In the genomic region with DNA sequence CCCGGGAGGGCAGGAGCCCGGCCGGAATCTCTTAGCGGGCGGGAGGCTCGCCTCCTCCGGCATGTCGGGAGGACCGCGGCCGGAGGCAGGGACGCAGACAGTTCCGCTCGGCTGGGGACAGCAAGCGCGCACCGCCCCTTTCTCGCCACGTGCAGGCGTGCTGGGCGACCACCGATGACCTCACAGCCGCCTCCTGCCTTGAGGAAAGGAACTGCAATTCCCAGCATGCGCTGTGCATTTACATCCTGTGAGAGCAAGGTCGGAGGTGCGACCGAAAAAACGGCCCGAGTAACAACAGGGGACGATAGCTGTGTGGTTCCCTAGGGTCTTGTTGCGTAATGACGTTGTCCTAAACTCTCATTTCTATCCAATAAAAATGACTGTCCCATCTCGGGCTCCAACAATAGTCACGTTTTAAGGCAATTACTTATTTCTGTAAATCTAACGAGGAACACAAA, we compare ENCODE assay signal across 8 mouse cellular contexts. TPM values are rescaled to one million over a fixed set of nuclear protein-coding genes. Genes with fewer than 3 reads are reported as not detected.
DNase-seq lines count a peak whose midpoint lies in the region; ATAC-seq and TF ChIP-seq lines count a peak whose summit lies in the region.

Dhx33 (minus strand) TSS at position 122 of the 458 bp plus-strand sequence.

- no peak within 1 kb of the TSS for H3K27ac ChIP-seq in CH12.LX (ENCODE audit: insufficient read depth, low read depth)
- 0 out of 2 replicates have a peak within 1 kb of the TSS, but pooled peaks have one; percentile 18 for H3K27ac ChIP-seq in forebrain, embryonic 11.5 days (ENCODE audit: low read depth, low read length)
- peak within 1 kb of the TSS; percentile 86 for H3K27ac ChIP-seq in heart, embryonic 16.5 days (ENCODE audit: low read length)
- peak within 1 kb of the TSS; percentile 84 for H3K27ac ChIP-seq in liver, embryonic 15.5 days (replicated peaks)
- H3K27ac ChIP-seq in neural tube, embryonic 12.5 days, result no peak within 1 kb of the TSS; the same call in 1 of the 2 replicates

- peaks cover 34% of the 10 kb centered on the region for H3K79me2 ChIP-seq in CH12.LX (replicated peaks; ENCODE audit: control insufficient read depth, extremely low read depth, insufficient read depth, poor library complexity, severe bottlenecking)

- TF ChIP-seq RAD21 in CH12.LX (IDR thresholded peaks at IDR 0.05; ENCODE audit: low read depth, low read length), result no peak

- peak within 1 kb of the TSS; percentile 71 to 78 (median 74) for H3K4me3 ChIP-seq in CH12.LX (replicated peaks in 1 of 3; ENCODE audit: low read depth in 2 of 3, low read length in 2 of 3, poor library complexity in 1 of 3)
- H3K4me3 ChIP-seq in forebrain, embryonic 11.5 days (ENCODE audit: low read depth, low read length), result peak within 1 kb of the TSS; percentile 87
- peak within 1 kb of the TSS; percentile 99 for H3K4me3 ChIP-seq in heart, embryonic 16.5 days (ENCODE audit: low read length)
- H3K4me3 ChIP-seq in liver, embryonic 15.5 days (replicated peaks), result peak within 1 kb of the TSS; percentile 97
- peak within 1 kb of the TSS; percentile 86 for H3K4me3 ChIP-seq in neural tube, embryonic 12.5 days

- in situ Hi-C loops in CH12.LX (cut with MboI; ENCODE audit: low pct_ligation_motif_present, low pct_unique_long_range_greater_than_20kb, low sequenced_read_pairs), result no loop called here

- TF ChIP-seq CTCF in CH12.LX (conservative IDR thresholded peaks at IDR 0.05 in 1 of 2, IDR thresholded peaks at IDR 0.05 in 1 of 2; ENCODE audit: low read depth in 2 of 2, low read length in 2 of 2), result no peak

- dilution Hi-C loops in CH12.LX (cut with MboI; ENCODE audit: extremely low pct_ligation_motif_present, extremely low pct_unique_long_range_greater_than_20kb, low sequenced_read_pairs), result no loop called here

- H3K27me3 ChIP-seq in CH12.LX (replicated peaks), result no peaks in the 10 kb centered on the region
- no peaks in the 10 kb centered on the region for H3K27me3 ChIP-seq in forebrain, embryonic 11.5 days (ENCODE audit: control insufficient read depth, insufficient read depth, low read length)
- no peaks in the 10 kb centered on the region for H3K27me3 ChIP-seq in heart, embryonic 16.5 days (ENCODE audit: control insufficient read depth, insufficient read depth, low read length)
- H3K27me3 ChIP-seq in liver, embryonic 15.5 days, result no peaks in the 10 kb centered on the region
- H3K27me3 ChIP-seq in neural tube, embryonic 12.5 days (replicated peaks), result no peaks in the 10 kb centered on the region

- H3K4me2 ChIP-seq in CH12.LX (ENCODE audit: insufficient read depth, low read depth, poor library complexity, severe bottlenecking), result peak within 1 kb of the TSS; percentile 98
- peak within 1 kb of the TSS; percentile 89 for H3K4me2 ChIP-seq in forebrain, embryonic 11.5 days (ENCODE audit: low read depth, low read length, severe bottlenecking)
- H3K4me2 ChIP-seq in heart, embryonic 16.5 days (ENCODE audit: low read depth, low read length), result peak within 1 kb of the TSS; percentile 86
- peak within 1 kb of the TSS; percentile 88 for H3K4me2 ChIP-seq in liver, embryonic 15.5 days
- H3K4me2 ChIP-seq in neural tube, embryonic 12.5 days (replicated peaks), result peak within 1 kb of the TSS; percentile 81

- H3K9ac ChIP-seq in CH12.LX (ENCODE audit: insufficient read depth, low read depth), result peak within 1 kb of the TSS; percentile 66
- H3K9ac ChIP-seq in forebrain, embryonic 11.5 days (ENCODE audit: low read length), result peak within 1 kb of the TSS; percentile 71
- H3K9ac ChIP-seq in heart, embryonic 16.5 days (ENCODE audit: low read length), result peak within 1 kb of the TSS; percentile 85
- peak within 1 kb of the TSS; percentile 76 for H3K9ac ChIP-seq in liver, embryonic 15.5 days
- peak within 1 kb of the TSS; percentile 67 for H3K9ac ChIP-seq in neural tube, embryonic 12.5 days

- H3K9me3 ChIP-seq in CH12.LX (replicated peaks; ENCODE audit: low read length), result no peaks in the 10 kb centered on the region
- H3K9me3 ChIP-seq in forebrain, embryonic 11.5 days (ENCODE audit: control insufficient read depth, low read length), result no peaks in the 10 kb centered on the region
- H3K9me3 ChIP-seq in heart, embryonic 16.5 days (replicated peaks; ENCODE audit: control insufficient read depth, low read length), result no peaks in the 10 kb centered on the region
- no peaks in the 10 kb centered on the region for H3K9me3 ChIP-seq in liver, embryonic 15.5 days (replicated peaks)
- H3K9me3 ChIP-seq in neural tube, embryonic 12.5 days, result no peaks in the 10 kb centered on the region

- TF ChIP-seq EP300 in CH12.LX (IDR thresholded peaks at IDR 0.05; ENCODE audit: low read length), result peak; percentile 27; the same call in 1 of the 2 replicates

- ATAC-seq in forebrain, embryonic 11.5 days (replicated peaks; ENCODE audit: low FRiP score), result peak; percentile 99
- peak; percentile 96 for ATAC-seq in heart, embryonic 16.5 days (replicated peaks; ENCODE audit: extremely low read depth, insufficient read depth, low FRiP score)
- ATAC-seq in liver, embryonic 15.5 days (ENCODE audit: insufficient read depth), result peak; percentile 93
- peak; percentile 99 for ATAC-seq in neural tube, embryonic 12.5 days (ENCODE audit: low FRiP score, low read depth)

- peak; percentile 80 for TF ChIP-seq POLR2A in CH12.LX (IDR thresholded peaks at IDR 0.05; ENCODE audit: low read depth, low read length)

- H3K4me1 ChIP-seq in CH12.LX (ENCODE audit: control insufficient read depth in 1 of 2, insufficient read depth in 2 of 2), result peaks cover 7 to 33% of the 10 kb centered on the region in 2 experiments
- peaks cover 4% of the 10 kb centered on the region; the same call in 1 of the 2 replicates for H3K4me1 ChIP-seq in forebrain, embryonic 11.5 days (replicated peaks; ENCODE audit: control insufficient read depth, insufficient read depth, low read length)
- H3K4me1 ChIP-seq in heart, embryonic 16.5 days (ENCODE audit: control insufficient read depth, insufficient read depth, low read length), result peaks cover 11% of the 10 kb centered on the region
- peaks cover 29% of the 10 kb centered on the region for H3K4me1 ChIP-seq in liver, embryonic 15.5 days (replicated peaks)
- peaks cover 12% of the 10 kb centered on the region for H3K4me1 ChIP-seq in neural tube, embryonic 12.5 days

- under 1% methylated on average over 33 of the region's 35 CpGs for WGBS in forebrain, embryonic 11.5 days
- under 1% methylated on average over 35 of the region's 35 CpGs for WGBS in heart, embryonic 16.5 days
- under 1% methylated on average over 34 of the region's 35 CpGs for WGBS in liver, embryonic 15.5 days (ENCODE audit: insufficient replicate concordance)
- WGBS in neural tube, embryonic 12.5 days, result under 1% methylated on average over 35 of the region's 35 CpGs

- peaks cover 23 to 58% of the 10 kb centered on the region in 2 experiments for H3K36me3 ChIP-seq in CH12.LX (replicated peaks in 1 of 2; ENCODE audit: control insufficient read depth in 1 of 2, insufficient read depth in 1 of 2, low read length in 1 of 2)
- no peaks in the 10 kb centered on the region; the same call in 1 of the 2 replicates for H3K36me3 ChIP-seq in forebrain, embryonic 11.5 days (ENCODE audit: control insufficient read depth, insufficient read depth, low read length)
- H3K36me3 ChIP-seq in heart, embryonic 16.5 days (ENCODE audit: control insufficient read depth, insufficient read depth), result peaks cover 16% of the 10 kb centered on the region
- H3K36me3 ChIP-seq in liver, embryonic 15.5 days (replicated peaks), result peaks cover 32% of the 10 kb centered on the region
- H3K36me3 ChIP-seq in neural tube, embryonic 12.5 days, result peaks cover 15% of the 10 kb centered on the region

- DNase-seq in CH12.LX (ENCODE audit: extremely low read depth), result peak; percentile 100
- peak; percentile 98 for DNase-seq in c-Kit-positive CD71-positive TER-119-negative erythroid progenitor cells, embryonic 14.5 days (ENCODE audit: low read depth)
- DNase-seq in forebrain, embryonic 11.5 days (ENCODE audit: low spot score), result peak; percentile 98
- DNase-seq in kidney, postnatal 36 days, result peak; percentile 97 to 99
- DNase-seq in telencephalon, adult 2 months (ENCODE audit: low read depth, low spot score), result peak; percentile 99

TF ChIP-seq in CH12.LX, 34 proteins besides CTCF, POLR2A, EP300 and RAD21 (continues in another document):
- TF ChIP-seq PAX5 (IDR thresholded peaks at IDR 0.05; ENCODE audit: low read length), result no peak
- peak; percentile 100 for TF ChIP-seq KAT2A (IDR thresholded peaks at IDR 0.05; ENCODE audit: insufficient replicate concordance, low read length)
- peak; percentile 89 for TF ChIP-seq MAZ (IDR thresholded peaks at IDR 0.05; ENCODE audit: low read depth, low read length)
- TF ChIP-seq ETS1 (conservative IDR thresholded peaks at IDR 0.05; ENCODE audit: low read depth, low read length), result peak; percentile 78
- TF ChIP-seq MEF2A (IDR thresholded peaks at IDR 0.05; ENCODE audit: borderline replicate concordance, low read depth, low read length), result peak; percentile 94
- peak; percentile 99 for TF ChIP-seq BHLHE40 (IDR thresholded peaks at IDR 0.05; ENCODE audit: low read depth, low read length)
- no peak for TF ChIP-seq SMC3 (IDR thresholded peaks at IDR 0.05; ENCODE audit: low read depth, low read length)
- TF ChIP-seq RCOR1 (conservative IDR thresholded peaks at IDR 0.05; ENCODE audit: low read depth, low read length), result peak; percentile 93
- TF ChIP-seq MAX (IDR thresholded peaks at IDR 0.05; ENCODE audit: low read length), result peak; percentile 99
- TF ChIP-seq TBP (conservative IDR thresholded peaks at IDR 0.05; ENCODE audit: low read depth, low read length), result peak; percentile 93
- peak; percentile 98 for TF ChIP-seq CHD2 (IDR thresholded peaks at IDR 0.05; ENCODE audit: low read length)
- TF ChIP-seq JUN (IDR thresholded peaks at IDR 0.05; ENCODE audit: insufficient read depth, low read depth, low read length), result peak; percentile 81
- TF ChIP-seq MXI1 (IDR thresholded peaks at IDR 0.05; ENCODE audit: low read depth, low read length), result peak; percentile 100
- peak; percentile 46; the same call in 1 of the 2 replicates for TF ChIP-seq UBTF (IDR thresholded peaks at IDR 0.05; ENCODE audit: low read depth, low read length)
- TF ChIP-seq MAFK (IDR thresholded peaks at IDR 0.05; ENCODE audit: insufficient replicate concordance, low read length), result peak; percentile 46; the same call in 1 of the 2 replicates
- peak; percentile 56 for TF ChIP-seq USF2 (conservative IDR thresholded peaks at IDR 0.05; ENCODE audit: low read depth, low read length)
- TF ChIP-seq ZNF384 (IDR thresholded peaks at IDR 0.05; ENCODE audit: low read depth, low read length), result peak; percentile 54

RNA-seq across cellular contexts. Expression of gene Dhx33, which starts in this region (rescaled TPM):
- 34.4 and 45.8 TPM in 2 replicates for total RNA-seq in CH12.LX (2012; rRNA removed)
- total RNA-seq in CH12.LX (2014; rRNA removed), result 43.0 and 45.6 TPM in 2 replicates
- polyA plus RNA-seq in CH12.LX (2012; ENCODE audit: insufficient read length, low read depth), result 55.4 and 55.9 TPM in 2 replicates
- polyA plus RNA-seq in forebrain, embryonic 11.5 days (2014; fragmentation: Nextera tagmentation; extraction: Ambion mirVana), result 25.5 and 27.6 TPM in 2 replicates
- polyA plus RNA-seq in heart, embryonic 16.5 days (2015; fragmentation: Nextera tagmentation; extraction: Ambion mirVana), result 12.4 and 13.0 TPM in 2 replicates
- polyA plus RNA-seq in liver, embryonic 15.5 days (2015; fragmentation: Nextera tagmentation; extraction: Ambion mirVana), result 5.8 and 6.6 TPM in 2 replicates
- 17.3 and 18.0 TPM in 2 replicates for polyA plus RNA-seq in neural tube, embryonic 12.5 days (2016; fragmentation: Nextera tagmentation; extraction: Ambion mirVana)

Comparison
In these comparisons a context has a peak if more than half of its experiments do, and no peak if none do; other contexts are left out.
1. H3K27ac ChIP-seq: peak in forebrain, embryonic 11.5 days (single experiment), heart, embryonic 16.5 days (single experiment) and liver, embryonic 15.5 days (single experiment); none in CH12.LX (single experiment) and neural tube, embryonic 12.5 days (single experiment).
2. Peak in every context shown above with its lines, with median percentiles within 50 percentile points of each other: DNase-seq, H3K4me2 ChIP-seq, H3K4me3 ChIP-seq, H3K9ac ChIP-seq and ATAC-seq.